Mouse (Mus musculus) telencephalon, adult 2 months (tissue): Measurements from ENCODE around the gene Ndufaf8.

ENCODE experiments used
- DNase-seq: peaks from one replicate; pipeline ENCODE4 v3.0.0-alpha.2; 2011; ENCODE audit warnings: low read depth, low spot score

Ndufaf8 gene

DNA sequence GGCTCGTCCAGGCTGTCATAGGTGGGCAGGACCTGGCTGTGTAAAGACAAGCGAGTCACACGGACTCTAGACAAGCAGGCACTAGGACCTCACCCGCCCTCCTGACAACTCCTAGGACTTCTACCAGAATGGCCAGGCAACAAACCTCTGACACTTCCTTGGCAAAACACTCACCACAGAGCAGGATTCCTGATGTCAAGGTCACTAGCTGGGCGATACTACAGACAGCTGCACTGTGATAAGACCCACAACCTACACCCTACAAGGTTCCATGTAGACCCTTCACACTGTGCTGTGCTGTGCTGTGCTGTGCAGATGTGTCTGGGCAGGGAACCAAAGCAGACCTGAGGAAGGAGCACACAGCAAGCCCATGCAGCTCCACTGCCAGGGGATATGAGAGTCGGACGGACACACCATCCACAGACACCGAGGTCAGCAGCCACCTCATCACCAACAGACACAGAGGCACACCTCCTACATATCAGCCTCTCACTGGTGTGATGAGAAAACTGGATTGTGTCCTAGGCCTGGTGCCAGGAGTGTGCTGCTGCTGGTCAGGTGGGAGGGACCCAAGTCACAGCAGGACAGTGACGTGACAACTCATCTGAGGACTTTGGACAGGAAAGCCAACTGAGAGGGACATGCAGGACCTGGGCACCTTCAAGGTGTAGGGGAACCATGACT, 36.3 kb downstream of the Ndufaf8 start:
- no peak for DNase-seq

DNA sequence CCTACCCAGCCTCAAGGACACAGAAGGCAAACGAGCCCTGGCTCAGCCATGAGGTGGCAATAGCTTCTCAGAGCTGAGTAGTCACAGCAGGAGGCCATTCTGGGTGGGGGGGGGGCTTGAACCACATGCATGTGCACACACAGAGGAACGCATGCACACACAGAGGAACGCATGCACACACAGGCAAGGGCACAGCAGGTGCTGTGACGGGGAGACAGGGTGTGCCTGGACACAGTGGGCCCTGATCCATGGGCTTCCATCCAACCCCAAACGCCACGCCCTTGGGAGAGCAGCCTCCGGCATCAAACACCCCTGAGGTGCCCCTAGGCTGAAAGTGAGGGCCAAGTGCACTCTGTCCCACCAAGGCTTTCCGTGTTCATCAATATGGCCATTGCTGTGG, 37.5 kb downstream of the Ndufaf8 start:
- no peak for DNase-seq

DNA sequence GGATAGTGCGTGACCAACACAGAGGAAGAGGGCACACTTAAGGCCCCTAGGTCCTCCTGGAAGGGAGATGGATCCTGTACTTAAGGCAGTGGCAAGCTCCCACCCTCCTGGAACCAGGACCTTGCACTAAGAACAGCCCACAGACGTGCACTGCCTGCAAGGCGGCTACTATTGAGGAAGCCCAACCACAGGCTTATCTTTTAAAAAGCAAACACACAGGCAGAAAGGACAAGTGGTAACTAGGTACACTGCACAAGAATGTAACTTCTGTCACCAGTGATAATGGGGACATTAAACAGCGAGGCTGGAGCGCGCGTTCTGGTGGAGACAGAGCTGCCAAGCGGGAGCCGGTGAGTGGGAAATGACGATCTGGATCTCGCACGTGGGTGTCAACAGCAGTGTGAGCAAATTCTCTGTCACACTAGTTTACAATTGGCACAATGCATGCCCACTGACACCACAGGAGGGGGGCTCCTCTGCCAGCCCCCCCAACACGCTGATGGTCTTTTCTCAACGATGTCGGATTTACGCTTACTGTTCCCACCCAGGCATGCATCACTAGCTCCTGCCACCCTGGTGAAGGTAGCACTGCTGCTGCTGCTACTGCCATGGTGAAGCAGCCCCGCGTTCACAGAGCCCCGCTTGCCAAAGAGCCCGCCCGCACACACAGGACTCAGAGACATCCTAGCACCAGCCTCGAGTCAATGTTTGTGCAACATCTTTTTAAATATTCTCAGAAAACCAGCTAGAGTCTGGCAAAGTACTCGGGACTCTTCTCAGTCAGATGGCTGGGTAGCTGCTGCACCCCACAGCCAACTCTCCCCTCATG, 38.3 kb downstream of the Ndufaf8 start:
- peak; percentile 80 for DNase-seq

DNA sequence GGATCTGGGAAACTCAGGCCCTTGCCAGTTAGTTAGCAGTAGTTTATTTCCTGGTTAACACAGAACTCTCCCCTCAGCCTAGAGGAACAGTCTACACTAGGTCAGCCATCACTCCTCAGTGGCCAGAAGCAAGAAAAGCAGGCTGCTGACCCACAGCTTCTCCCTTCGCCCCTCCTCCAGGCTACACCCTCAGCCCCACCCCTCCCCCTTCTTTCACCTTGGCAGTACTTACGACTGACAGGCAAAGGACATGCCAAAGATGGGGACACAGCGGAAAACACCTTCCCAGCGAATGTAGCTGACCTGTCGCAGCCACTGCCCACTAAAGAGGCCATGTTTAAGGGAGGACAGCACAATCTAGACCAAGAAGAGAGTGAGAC, 38.9 kb downstream of the Ndufaf8 start:
- DNase-seq, result no peak

DNA sequence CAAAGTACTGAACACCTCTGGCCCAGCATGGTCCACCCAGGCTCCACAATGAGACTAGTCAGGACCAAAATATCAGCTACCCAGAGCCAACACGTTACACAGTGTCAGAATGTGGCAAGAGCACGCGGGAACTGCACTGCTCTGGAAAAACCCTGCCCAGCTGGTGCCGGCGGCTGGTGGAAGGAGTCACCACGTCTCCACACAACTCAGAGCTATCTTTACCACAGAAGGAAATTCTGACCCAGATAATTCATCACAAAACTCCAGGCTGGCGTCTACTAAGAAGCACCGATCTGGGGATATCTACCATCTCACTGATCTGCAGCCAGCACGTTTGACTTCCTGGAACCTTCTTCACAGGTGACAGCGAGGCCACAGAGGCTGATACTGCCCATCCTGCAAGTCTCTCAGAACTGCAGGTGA, 40.6 kb downstream of the Ndufaf8 start:
- DNase-seq, result peak; percentile 54

DNA sequence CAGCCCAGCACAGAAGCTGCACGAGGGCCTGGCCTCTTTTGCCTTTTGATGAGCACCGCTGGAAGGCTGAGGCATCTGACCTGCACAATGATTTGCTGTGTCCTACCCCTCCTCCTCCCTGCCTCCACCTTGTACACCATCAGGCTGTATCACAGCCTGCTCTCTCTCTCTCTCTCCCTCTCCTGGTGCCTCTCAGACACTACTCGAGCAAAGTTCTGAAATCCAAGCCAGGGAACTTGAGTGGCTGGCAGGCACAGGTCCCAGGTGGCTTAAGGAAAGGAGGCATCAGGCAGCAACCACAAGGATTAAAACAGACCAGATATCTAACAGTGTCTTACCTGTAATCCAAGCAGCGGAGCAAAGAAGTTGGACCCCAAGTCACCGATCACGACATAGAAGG, 41.5 kb downstream of the Ndufaf8 start:
- no peak for DNase-seq

DNA sequence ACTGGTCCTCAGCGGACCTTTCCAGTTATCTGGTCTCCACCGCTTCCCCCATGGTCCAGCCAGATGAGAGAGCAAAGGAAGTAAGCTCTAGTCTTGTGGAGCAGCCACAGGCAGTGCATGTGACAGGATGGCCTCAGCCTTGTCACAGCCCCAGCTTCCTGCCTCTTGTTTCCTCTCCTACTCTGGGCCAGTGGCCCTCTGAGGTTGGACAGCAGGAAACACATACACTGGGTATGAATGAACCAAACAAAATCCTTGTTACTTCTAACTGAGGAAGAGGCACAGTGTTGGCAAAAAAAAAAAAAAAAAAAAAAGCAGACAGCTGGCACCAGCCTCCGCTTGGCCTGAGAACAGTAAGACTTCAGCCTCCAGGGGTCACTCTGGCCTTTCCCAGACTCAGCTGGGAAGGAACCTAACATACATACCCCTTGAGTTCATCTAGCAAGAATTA, 43.9 kb downstream of the Ndufaf8 start:
- peak; percentile 46 for DNase-seq

DNA sequence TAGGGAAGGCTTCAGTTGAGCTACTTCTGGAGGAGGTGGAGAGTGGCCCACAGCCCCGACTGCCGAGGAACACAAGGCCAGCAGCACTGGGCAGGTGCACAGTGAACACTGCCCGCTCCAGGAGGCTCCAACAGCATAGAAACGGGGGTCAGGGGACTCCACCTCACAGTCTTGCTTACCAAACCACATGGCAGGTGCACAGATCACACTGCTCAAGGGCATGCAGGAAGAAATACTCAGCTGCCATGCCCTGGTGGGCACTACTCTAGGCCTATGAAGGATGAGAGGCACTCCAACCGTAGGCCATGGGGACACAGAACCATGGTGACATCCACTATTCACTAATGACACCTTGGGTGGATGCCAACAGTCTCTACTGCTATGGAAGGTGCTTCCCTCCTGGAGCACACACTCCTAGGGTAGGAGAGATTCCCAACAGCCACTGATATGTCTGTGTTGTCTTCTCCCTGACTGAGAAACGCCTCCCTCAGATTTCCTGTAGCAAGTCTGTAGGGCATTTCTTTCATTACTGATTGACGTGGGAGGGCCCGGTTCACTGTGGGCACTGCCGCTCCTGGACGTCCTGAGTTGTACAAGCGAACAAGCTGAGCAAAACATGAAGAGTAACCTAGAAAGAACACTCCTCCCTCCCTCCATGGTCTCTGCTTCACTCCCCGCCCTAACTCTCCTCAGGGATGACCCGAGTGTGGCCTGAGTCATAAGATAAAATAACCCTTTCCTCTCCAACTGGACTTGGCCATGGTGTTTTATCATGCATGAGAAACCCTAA, 45.2 kb downstream of the Ndufaf8 start:
- no peak for DNase-seq

DNA sequence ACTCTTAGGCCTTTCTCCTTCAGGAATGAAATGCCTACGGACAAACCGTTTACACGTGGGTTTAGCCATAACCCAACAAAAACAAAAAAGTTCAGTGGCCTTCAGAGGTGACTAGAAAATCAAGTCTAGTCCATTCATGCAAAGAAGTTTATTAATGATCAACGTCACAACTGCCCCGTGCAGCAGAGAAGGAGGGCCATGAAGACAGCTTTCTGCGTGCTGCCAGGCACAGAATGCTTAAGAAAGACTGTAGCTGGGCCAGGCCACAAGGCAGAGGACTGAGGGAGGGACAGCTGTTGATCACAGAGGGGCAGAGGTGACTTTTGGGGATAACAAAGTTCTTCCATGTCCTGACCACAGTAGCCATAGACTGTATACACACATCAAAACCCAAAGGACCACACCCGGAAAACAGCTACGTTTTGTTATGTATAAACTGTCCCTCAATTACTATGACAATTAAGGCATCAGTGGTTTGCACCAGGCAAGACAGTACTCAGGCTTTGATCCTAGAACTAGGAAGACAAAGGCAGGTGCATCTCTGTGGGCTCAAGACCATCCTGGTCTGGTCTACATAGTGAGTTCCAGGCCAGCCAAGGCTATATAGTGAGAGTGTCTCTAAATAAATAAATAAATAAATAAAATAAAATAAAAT, 49.6 kb downstream of the Ndufaf8 start:
- no peak for DNase-seq

DNA sequence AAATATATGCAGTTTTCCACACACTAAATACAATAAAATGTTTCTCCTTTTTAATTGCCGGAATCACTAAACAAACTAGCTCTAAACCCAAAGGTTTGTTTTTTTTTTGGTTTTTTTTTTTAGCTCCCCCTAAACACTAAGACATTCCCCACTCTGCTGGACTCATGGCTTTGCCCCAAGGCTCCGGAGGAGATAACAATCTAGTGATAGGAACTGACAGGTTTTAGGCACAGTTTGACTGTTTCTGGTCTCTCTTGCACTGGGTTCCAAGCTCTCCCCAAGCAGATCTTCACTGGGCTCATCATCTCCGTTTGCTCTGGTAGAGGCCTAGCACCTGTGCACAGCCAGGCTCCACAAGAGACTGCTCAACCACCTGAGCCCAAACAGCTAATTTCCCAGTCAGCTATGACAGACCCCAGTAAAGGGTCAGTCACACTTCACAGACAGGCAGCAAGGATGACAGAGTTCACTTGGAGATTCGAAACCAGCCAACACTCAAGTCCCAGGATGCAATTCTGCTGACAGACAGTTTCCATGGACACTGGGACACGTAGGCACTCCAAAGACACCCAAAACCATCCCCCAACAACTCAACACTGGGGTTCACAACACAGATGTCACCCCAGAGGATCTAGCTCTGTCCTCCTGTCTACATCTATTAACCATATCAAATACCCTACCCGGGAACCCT, 50.9 kb downstream of the Ndufaf8 start:
- no peak for DNase-seq
